Mouse (Mus musculus): ENCODE results near the gene Trim25.
A peak's percentile ranks its signal among the peaks of the same experiment; 100 is the strongest.
"Not testable (repeated sequence)": the region's sequence is repeated elsewhere in the genome, so short reads cannot be mapped to it uniquely, and the experiment has no call there.

Gene Trim25

GRCm38 (mm10) chr11:88994492-88994891 is 4.7 kb upstream of the Trim25 start:
- DNase-seq (ENCODE audit: low read depth) = no peak

- no peak for DNase-seq (ENCODE audit: low read depth)
Measured at GRCm38 (mm10) chr11:88995616-88996015, 3.6 kb upstream of the Trim25 start.

GRCm38 (mm10) chr11:88996427-88996826 is 2.7 kb upstream of the Trim25 start:
- DNase-seq (ENCODE audit: low read depth) = no peak

GRCm38 (mm10) chr11:88997343-88997742 is 1.8 kb upstream of the Trim25 start:
- DNase-seq (ENCODE audit: low read depth) = not testable (repeated sequence)

GRCm38 (mm10) chr11:88998406-88998805 is 770 bp upstream of the Trim25 start:
- DNase-seq (ENCODE audit: low read depth) = no peak

GRCm38 (mm10) chr11:88999723-89000526 is 749 bp downstream of the Trim25 start:
- no peak for DNase-seq (ENCODE audit: low read depth)

GRCm38 (mm10) chr11:89000527-89000819 is 1.3 kb downstream of the Trim25 start:
- no peak for DNase-seq (ENCODE audit: low read depth)

- DNase-seq (ENCODE audit: low read depth) = no peak
Measured at GRCm38 (mm10) chr11:89001569-89001968, 2.4 kb downstream of the Trim25 start.

GRCm38 (mm10) chr11:89002068-89002467 is 2.9 kb downstream of the Trim25 start:
- DNase-seq (ENCODE audit: low read depth) = no peak

- DNase-seq (ENCODE audit: low read depth) = no peak
Measured at GRCm38 (mm10) chr11:89002621-89003020, 3.4 kb downstream of the Trim25 start.

- DNase-seq (ENCODE audit: low read depth) = no peak
Measured at GRCm38 (mm10) chr11:89003078-89003477, 3.9 kb downstream of the Trim25 start.

- DNase-seq (ENCODE audit: low read depth) = no peak
Measured at GRCm38 (mm10) chr11:89003726-89004125, 4.5 kb downstream of the Trim25 start.

- no peak for DNase-seq (ENCODE audit: low read depth)
Measured at GRCm38 (mm10) chr11:89005473-89005872, 6.3 kb downstream of the Trim25 start.

GRCm38 (mm10) chr11:89006404-89006803 is 7.2 kb downstream of the Trim25 start:
- DNase-seq (ENCODE audit: low read depth) = no peak

GRCm38 (mm10) chr11:89007582-89007981 is 8.4 kb downstream of the Trim25 start:
- DNase-seq (ENCODE audit: low read depth) = no peak

- DNase-seq (ENCODE audit: low read depth) = no peak
Measured at GRCm38 (mm10) chr11:89009066-89009465, 9.9 kb downstream of the Trim25 start.

- DNase-seq (ENCODE audit: low read depth) = no peak
Measured at GRCm38 (mm10) chr11:89009496-89009895, 10.3 kb downstream of the Trim25 start.

- no peak for DNase-seq (ENCODE audit: low read depth)
Measured at GRCm38 (mm10) chr11:89012241-89012640, 13.1 kb downstream of the Trim25 start.

- no peak for DNase-seq (ENCODE audit: low read depth)
Measured at GRCm38 (mm10) chr11:89017514-89018182, 18.5 kb downstream of the Trim25 start.

- no peak for DNase-seq (ENCODE audit: low read depth)
Measured at GRCm38 (mm10) chr11:89020681-89021305, 21.6 kb downstream of the Trim25 start.

GRCm38 (mm10) chr11:89021687-89022086 is 22.5 kb downstream of the Trim25 start:
- DNase-seq (ENCODE audit: low read depth) = no peak

- peak; percentile 76 for DNase-seq (ENCODE audit: low read depth)
Measured at GRCm38 (mm10) chr11:89022120-89022731, 23.1 kb downstream of the Trim25 start.

- no peak for DNase-seq (ENCODE audit: low read depth)
Measured at GRCm38 (mm10) chr11:89023477-89023876, 24.3 kb downstream of the Trim25 start.

All from naive thymus-derived CD4-positive, alpha-beta T cell, adult 2 months (primary cell).